Mouse (Mus musculus) B cell, adult (primary cell): ENCODE measurements around the gene Btbd1. TPM values are rescaled to one million over a fixed set of nuclear protein-coding genes. Genes with fewer than 3 reads are reported as not detected.

ENCODE experiments used
- total RNA-seq: library from RNA; stranded (reverse); gene quantifications from 4 replicates; pipeline ENCODE4 v1.2.4, GENCODE M21; 2023; ENCODE audit not compliant: inconsistent age

Gene Btbd1
- 69.0 to 77.4 TPM (median 76.1 TPM) in 4 replicates for total RNA-seq

GRCm38 (mm10) chr7:81829379-81829894 lies at the start of gene Btbd1:
TSS of gene Btbd1 (minus strand) at chr7:81829431.

DNA sequence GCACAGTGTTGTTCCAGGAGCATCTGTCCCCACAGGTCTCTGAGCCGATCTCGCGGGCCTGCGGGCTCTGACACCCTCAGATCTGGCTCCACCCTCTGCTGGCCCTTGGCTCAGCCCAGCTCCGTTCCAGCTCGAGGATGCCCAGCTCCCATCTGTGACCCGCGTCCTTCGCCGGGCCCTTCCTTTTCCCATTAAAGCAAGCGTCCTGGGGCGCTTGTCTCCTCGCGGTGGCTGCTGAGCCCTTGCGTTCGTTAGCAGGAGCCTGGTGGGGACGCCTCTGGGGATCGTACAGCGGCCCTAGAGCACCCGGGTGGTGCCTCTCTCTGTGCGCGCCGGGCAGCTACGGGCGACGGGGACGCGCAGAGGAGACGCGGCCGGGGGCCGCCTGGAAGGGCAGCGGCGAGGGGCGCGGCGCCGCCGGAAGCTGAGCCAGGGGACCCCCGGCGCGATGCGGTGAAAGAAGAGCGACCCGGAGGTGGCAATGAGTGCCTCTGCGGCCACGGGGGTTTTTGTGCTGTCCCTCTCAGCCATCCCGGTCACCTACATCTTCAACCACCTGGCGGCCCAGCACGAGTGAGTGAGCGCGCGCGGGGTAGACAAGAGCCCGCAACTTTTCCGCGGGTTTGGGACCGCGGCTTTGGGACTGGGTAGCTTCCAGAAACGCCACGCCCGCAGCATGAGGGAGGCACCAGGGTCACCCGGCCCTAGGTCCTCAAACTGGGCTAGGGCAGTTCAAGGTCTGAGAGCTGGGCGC lies 29.9 kb upstream of the Btbd1 start, which contains the start of gene Tm6sf1:
Gene Tm6sf1, plus strand, starts transcription at position 34 of the 754 bp plus-strand sequence.

GRCm38 (mm10) chr7:81855694-81856093 lies 26.5 kb upstream of the Btbd1 start, which contains the start of gene Gm10160:
TSS of gene Gm10160 (minus strand) at chr7:81855794.

DNA sequence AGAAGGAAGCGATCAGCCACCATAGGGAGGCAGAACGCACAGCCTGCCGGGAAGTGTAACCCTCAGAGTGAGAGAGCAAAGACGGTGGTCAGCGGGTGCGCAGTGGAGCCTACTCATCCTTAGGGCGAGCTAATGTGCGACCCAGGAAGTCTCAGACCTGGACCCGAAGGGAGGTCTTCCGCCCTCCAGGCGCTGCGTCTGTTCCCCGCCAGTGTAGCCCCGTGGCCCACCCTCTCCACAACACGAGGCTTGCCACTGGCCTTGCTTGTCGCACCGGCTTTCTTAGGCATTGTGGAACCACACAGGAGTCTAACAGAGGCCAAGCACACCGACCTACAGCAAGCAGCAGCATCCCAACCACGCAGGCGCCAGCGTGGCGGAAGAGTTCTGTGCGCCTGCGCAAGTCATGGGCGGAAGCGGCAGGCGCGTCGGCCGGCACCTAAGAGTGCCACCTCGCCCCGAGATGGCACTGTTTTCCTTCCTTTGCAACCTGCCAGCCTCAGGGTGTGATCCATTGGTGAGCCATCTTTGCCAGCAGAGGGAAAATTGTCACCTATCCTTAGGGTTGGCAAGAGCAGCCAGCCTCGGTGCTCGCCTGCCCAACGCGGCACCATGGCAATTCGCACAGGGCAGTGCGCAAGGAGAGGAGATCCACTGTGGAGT lies 40.0 kb downstream of the Btbd1 start, which contains the start of gene 3110040N11Rik:
Gene 3110040N11Rik, minus strand, starts transcription at position 384 of the 663 bp plus-strand sequence.

GRCm38 (mm10) chr7:81762180-81763109 lies 66.8 kb downstream of the Btbd1 start, which contains the start of gene Ramac:
TSS of gene Ramac (plus strand) at chr7:81762925.

Other genes starting within 250 kb of the Btbd1 start
- not detected in 4 replicates for gene Homer2, start 121.9 kb downstream of the Btbd1 start, total RNA-seq
- gene Ramac, start 66.5 kb downstream of the Btbd1 start, total RNA-seq: 37.2 to 47.1 TPM (median 40.7 TPM) in 4 replicates
- 28.8 to 34.4 TPM (median 32.7 TPM) in 4 replicates for gene 3110040N11Rik, start 40.0 kb downstream of the Btbd1 start, total RNA-seq
- gene Gm10160, start 26.4 kb upstream of the Btbd1 start, total RNA-seq: not detected in 4 replicates
- 145 to 173 TPM (median 148 TPM) in 4 replicates for gene Tm6sf1, start 29.6 kb upstream of the Btbd1 start, total RNA-seq
- gene Hdgfl3, start 105.0 kb upstream of the Btbd1 start, total RNA-seq: 2.8 to 3.5 TPM (median 3.3 TPM) in 4 replicates
- 0.12 to 0.19 TPM in 2 of 4 replicates, not detected in the others for gene Bnc1, start 162.9 kb upstream of the Btbd1 start, total RNA-seq